Mouse (Mus musculus) induced T-regulatory cell, adult 2 months (primary cell): Measurements from ENCODE around the gene Gstt3.
A peak's percentile ranks its signal among the peaks of the same experiment; 100 is the strongest.

Source experiments
- DNase-seq: peaks from one replicate; pipeline ENCODE4 v3.0.0-alpha.2; 2012; ENCODE audit warnings: low read depth

Gene Gstt3

DNA sequence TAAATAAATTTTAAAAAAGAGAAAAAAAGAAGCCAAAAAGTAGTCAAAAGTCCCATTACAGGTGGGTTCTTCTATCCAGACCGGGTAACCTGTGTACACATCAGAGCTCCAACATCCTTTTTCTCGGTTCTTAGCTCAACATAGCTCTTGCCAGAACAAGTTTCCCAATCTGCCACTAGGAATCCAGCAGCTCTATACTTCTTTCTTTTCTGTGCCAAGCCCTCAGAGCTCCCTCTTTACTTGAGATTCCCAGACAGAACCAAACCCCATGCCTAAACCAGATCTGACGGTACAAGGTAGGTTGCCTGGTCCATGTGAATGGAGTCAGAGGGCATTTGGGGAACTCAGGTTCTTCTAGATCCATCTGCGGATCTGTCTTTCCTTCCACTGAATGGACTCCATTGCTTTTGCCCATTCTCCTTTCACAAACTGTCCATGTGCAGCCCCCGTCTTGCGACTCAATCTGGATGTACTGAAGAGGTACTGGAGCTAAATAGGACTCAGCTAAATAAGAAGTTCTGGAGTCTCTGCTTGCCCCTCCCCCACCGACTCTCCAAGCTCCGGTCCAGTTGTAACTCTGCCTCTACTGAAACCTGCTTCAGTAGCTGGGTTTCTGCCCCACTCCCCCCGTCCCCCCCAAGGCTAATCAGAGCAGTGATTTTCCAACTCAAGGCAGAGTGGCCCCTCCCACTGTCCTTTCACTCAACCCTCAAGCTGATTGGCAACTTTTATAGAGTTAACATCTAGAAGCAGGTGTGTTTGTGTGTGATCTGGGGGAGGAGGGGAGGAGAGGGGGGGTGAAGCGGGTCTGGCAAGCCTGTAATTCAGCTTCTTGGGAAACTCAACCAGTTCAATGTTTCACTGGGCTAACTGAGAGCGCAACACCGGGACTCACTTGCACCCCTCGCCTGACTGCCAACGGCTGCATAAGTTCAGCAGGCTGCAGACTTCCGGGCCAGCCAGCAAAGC, 1.7 kb downstream of the Gstt3 start:
- DNase-seq, result no peak

DNA sequence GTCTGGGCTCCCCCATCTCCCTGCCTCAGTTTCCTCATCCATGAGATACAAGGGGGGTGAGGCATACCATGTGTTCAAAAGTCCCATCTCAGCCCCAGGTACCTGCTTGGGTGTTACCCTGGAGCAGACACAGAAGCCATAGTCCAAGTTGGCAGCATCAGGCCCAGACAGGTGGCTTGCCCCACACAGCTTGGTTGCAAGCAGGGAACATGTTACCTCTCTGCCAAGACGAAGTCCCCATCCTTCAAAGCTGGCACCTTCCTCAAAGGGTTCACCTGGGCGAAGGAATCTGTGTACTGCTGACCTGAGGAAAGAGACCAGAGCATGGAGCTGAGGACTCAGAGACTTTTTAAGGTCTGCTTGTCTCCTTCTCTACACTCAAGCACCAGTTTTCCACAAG, 3.3 kb downstream of the Gstt3 start:
- DNase-seq, result no peak

- DNase-seq, result no peak
Measured at GRCm38 (mm10) chr10:75776562-75776961, 4.7 kb downstream of the Gstt3 start.

GRCm38 (mm10) chr10:75774587-75774986, 6.6 kb downstream of the Gstt3 start:
- no peak for DNase-seq

GRCm38 (mm10) chr10:75774102-75774501, 7.1 kb downstream of the Gstt3 start:
- DNase-seq, result no peak

- DNase-seq, result peak; percentile 95
Measured at GRCm38 (mm10) chr10:75772795-75773664, 8.2 kb downstream of the Gstt3 start, which contains the start of gene Ddt. Gene Ddt (minus strand): TSS chr10:75773414.

GRCm38 (mm10) chr10:75767756-75768155, 13.5 kb downstream of the Gstt3 start:
- peak; percentile 44 for DNase-seq

- no peak for DNase-seq
Measured at GRCm38 (mm10) chr10:75766856-75767255, 14.4 kb downstream of the Gstt3 start.

DNA sequence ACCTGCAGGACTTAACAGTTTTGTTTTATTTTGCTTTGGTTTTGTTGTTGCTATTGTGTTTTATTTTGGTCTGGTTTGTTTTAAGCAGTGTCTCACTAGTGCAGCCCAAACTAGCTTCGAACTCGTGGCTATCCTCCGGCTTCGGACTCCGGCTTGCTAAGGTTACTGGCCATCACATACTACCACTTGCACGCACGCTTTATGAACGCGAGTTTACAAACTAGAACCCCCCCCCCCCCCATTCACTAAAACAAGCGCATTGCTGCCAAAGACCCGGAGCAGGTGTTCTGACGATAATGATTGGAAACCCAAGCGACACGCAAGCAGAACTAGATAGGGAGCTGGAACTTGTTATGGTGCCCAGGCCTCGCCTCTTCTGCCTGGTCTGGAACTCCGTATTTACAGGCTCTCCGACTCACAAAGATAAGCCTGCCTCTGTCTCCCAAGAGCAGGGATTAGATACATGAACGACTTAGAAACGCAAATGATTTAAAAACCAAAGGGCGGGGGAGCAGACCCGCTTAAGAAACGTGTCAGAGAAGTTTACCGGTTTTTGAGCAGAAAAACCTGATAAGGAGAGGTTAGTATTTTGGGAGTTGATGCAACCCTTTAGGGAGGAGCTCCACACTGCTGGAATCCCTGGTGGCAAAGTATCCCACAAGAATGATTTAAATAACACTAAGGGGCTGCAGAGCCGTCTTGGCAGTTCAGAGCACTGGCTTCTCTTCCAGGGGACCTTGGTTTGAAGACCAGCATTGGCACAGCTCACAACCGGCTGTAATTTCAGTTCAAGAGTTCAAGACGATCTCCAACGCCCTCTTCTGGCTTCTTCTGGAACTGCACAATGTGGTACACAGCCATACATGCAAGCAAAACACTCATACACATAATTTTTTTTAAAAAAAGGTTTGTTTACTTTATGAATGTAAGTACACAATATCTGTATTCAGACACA, 16.4 kb downstream of the Gstt3 start:
- peak; percentile 96 for DNase-seq

DNA sequence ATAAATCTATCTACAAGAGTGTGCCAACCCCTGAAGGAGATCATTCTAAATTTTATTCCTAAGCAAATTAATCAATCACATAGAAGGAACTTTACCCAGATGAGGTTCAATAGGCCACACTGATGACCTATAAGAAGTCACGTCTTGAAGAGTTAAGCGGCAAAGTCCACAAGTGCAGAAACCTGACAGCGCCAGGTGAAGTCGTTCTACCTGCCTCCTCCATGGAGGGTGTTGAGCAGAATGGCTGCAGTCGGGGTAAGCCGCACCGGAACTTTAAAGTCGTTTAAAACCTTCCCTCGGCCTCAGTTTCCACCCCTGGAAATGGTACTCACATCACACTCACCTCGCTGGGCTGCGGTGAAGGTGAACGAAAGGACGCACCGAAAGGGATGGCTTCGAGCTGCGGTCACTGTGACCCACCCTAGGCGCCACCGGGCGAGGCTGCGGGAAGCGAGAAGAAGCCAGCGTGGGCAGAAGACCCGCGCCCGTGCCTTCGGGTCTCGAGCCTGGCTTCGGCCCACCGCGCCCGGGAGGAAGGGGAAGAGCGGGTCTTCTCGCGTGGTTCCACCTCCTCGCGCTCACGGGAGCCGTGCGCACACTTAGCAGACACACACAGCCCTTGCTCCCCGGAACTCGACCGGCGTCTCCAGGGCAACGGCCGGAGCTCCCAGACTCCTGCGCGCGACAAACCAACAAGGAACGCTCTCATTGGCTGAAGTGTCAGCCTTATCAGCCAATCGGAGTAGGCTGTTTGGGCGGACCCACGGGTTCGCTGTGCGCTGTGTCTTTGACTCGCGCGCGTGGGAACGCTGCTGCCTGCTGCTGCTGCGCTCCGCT, 17.3 kb downstream of the Gstt3 start, which contains the start of gene Cabin1:
Gene Cabin1 (minus strand): TSS at position 660 of the 837 bp plus-strand sequence.
- DNase-seq, result peak; percentile 100

DNA sequence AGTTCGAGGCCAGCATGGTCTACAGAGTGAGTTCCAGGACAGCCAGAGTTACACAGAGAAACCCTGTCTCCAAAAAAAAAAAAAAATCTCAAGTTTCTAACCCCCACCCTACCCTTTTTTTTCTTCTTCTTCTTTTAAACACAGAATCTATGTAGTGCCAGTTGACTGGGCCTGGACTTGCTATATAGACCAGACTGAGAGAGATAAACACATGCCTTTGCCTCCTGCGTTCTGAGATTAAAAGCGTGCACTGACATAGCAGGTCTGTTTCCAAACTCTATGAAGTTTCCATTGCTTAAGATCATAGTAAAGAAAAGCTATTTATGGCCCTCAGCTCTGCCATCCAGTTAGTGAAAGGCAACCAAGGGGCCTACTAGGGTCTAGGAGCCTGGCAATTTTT, 18.8 kb downstream of the Gstt3 start:
- DNase-seq, result no peak

DNA sequence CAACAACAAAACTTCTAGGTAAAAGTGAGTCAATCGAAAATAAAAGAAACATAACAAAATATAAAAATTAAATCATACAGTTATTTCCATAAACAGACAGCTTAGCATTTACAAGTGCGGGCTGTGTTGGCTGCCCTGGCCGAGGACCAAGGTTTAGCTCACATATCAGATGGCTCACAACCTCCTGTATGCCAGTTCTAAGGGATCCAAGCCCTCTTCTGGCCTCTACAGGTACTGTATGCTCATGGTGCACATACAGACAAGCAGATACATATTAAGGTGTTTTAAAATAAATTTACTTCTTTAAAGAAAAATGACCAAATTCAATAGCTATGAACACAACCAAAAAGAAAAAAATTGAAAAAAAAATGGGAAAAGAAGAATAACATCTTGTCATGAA, 20.9 kb downstream of the Gstt3 start:
- no peak for DNase-seq

GRCm38 (mm10) chr10:75756719-75757118, 24.5 kb downstream of the Gstt3 start:
- DNase-seq, result no peak

GRCm38 (mm10) chr10:75744017-75744416, 37.2 kb downstream of the Gstt3 start:
- DNase-seq, result peak; percentile 89

GRCm38 (mm10) chr10:75743369-75743768, 37.8 kb downstream of the Gstt3 start:
- DNase-seq, result no peak

DNA sequence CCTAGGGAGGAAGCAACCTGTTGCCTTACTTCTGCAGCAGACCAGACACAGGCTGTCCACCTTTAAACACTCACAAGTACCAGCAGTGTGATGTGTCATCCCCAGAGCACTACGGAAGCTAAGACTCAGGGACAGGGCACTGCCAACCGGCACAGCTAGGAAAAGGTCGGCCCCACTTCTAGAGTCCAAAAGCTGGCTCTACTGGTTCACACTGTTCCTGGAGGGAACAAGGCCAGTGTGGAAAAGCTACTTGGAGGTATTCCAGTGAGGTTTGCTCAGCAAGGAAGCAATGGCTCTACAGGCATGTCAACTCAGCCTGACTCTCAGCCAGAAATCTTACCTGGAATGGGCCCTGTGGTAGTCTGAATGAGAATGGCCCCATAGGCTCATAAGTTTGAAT, 40.3 kb downstream of the Gstt3 start:
- DNase-seq, result no peak

DNA sequence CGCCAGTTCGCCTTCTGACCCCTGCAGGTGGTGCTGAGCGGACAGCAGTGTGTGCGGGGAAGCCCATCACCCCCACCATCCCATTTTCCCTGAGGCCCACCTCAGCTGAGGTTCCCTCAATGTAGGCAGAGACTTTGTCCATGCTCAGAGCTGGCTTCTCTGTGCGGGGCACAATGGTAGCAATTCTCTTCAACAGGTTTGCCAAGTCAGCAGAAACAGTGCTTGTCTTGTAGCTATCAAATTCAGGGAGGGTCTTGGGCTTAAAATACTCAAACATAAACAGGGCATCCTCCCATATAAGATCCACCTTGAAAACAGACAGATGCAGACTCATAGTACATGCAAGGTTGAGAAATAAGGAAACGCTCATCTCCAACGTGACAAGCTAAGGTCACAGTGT, 55.8 kb downstream of the Gstt3 start:
- no peak for DNase-seq
